Mouse (Mus musculus): ENCODE measurements around the gene Bcl2l1. TPM values are rescaled to one million over a fixed set of nuclear protein-coding genes. Genes with fewer than 3 reads are reported as not detected.

The Bcl2l1 gene
- polyA plus RNA-seq, 1 experiment, result 57.4 TPM

- WGBS, result 92% methylated on average over 2 of the region's 2 CpGs
- H3K36me3 ChIP-seq (ENCODE audit: control insufficient read depth, insufficient read depth, low read length), result no peaks in the 10 kb centered on the region
- H3K27ac ChIP-seq (ENCODE audit: insufficient read depth, low read length), result no peak overlapping the region
- H3K4me1 ChIP-seq (ENCODE audit: control insufficient read depth, insufficient read depth, insufficient read length), result peaks cover 12% of the 10 kb centered on the region
- TF ChIP-seq CTCF (IDR thresholded peaks at IDR 0.05; ENCODE audit: extremely low read depth, insufficient read depth, insufficient read length, insufficient replicate concordance) (no peak), POLR2A (IDR thresholded peaks at IDR 0.05; ENCODE audit: low read depth, low read length) (no peak)
- peaks cover 12% of the 10 kb centered on the region for H3K27me3 ChIP-seq (ENCODE audit: control insufficient read depth, insufficient read depth, low read length)
- no peak for DNase-seq (ENCODE audit: low read depth in 1 of 2, low spot score in 2 of 2)
- no peak overlapping the region for H3K4me3 ChIP-seq (ENCODE audit: extremely low read depth, insufficient read depth, insufficient read length)
Measured at GRCm38 (mm10) chr2:152733201-152733600, 98.3 kb downstream of the Bcl2l1 start.

Other genes with a start within 250 kb of the Bcl2l1 start
- not detected in 2 replicates for gene Defb45, start 232.3 kb downstream of the Bcl2l1 start, polyA plus RNA-seq (2012; rRNA removed)
- not detected in 2 replicates for gene Defb36, start 227.4 kb downstream of the Bcl2l1 start, polyA plus RNA-seq (2012; rRNA removed)
- gene Defb25, start 208.7 kb downstream of the Bcl2l1 start, polyA plus RNA-seq (2012; rRNA removed), result 0.65 TPM in 1 of 2 replicates, not detected in the other
- 8.6 and 9.8 TPM in 2 replicates for gene Rem1, start 204.8 kb downstream of the Bcl2l1 start, polyA plus RNA-seq (2012; rRNA removed)
- gene H13, start 162.3 kb downstream of the Bcl2l1 start, polyA plus RNA-seq (2012; rRNA removed), result 82.8 and 145 TPM in 2 replicates
- gene Mcts2, start 144.7 kb downstream of the Bcl2l1 start, polyA plus RNA-seq (2012; rRNA removed), result 0.79 and 1.5 TPM in 2 replicates
- 53.5 and 84.4 TPM in 2 replicates for gene Id1, start 95.5 kb downstream of the Bcl2l1 start, polyA plus RNA-seq (2012; rRNA removed)
- gene Cox4i2, start 77.6 kb downstream of the Bcl2l1 start, polyA plus RNA-seq (2012; rRNA removed), result 0.56 and 0.59 TPM in 2 replicates
- 2.0 and 2.2 TPM in 2 replicates for gene Tpx2, start 16.2 kb upstream of the Bcl2l1 start, polyA plus RNA-seq (2012; rRNA removed)
- gene Mylk2, start 79.6 kb upstream of the Bcl2l1 start, polyA plus RNA-seq (2012; rRNA removed), result 0.23 and 0.34 TPM in 2 replicates
- 12.6 and 20.1 TPM in 2 replicates for gene Foxs1, start 101.5 kb upstream of the Bcl2l1 start, polyA plus RNA-seq (2012; rRNA removed)
- 0.21 and 0.48 TPM in 2 replicates for gene Dusp15, start 120.0 kb upstream of the Bcl2l1 start, polyA plus RNA-seq (2012; rRNA removed)
- gene Ttll9, start 130.8 kb upstream of the Bcl2l1 start, polyA plus RNA-seq (2012; rRNA removed), result 0.07 and 0.09 TPM in 2 replicates
- gene Pdrg1, start 183.7 kb upstream of the Bcl2l1 start, polyA plus RNA-seq (2012; rRNA removed), result 38.8 TPM in 2 replicates
- gene Xkr7, start 200.1 kb upstream of the Bcl2l1 start, polyA plus RNA-seq (2012; rRNA removed), result not detected in 2 replicates
- gene Ccm2l, start 234.2 kb upstream of the Bcl2l1 start, polyA plus RNA-seq (2012; rRNA removed), result 17.5 and 19.2 TPM in 2 replicates